Mouse (Mus musculus): Measurements from ENCODE around the gene Tmem167b. TPM values are rescaled to one million over a fixed set of nuclear protein-coding genes. Genes with fewer than 3 reads are reported as not detected.
A peak's percentile ranks its signal among the peaks of the same experiment; 100 is the strongest.

The Tmem167b gene
- polyA plus RNA-seq, 1 experiment from 2014 or later: 55.8 TPM

DNA sequence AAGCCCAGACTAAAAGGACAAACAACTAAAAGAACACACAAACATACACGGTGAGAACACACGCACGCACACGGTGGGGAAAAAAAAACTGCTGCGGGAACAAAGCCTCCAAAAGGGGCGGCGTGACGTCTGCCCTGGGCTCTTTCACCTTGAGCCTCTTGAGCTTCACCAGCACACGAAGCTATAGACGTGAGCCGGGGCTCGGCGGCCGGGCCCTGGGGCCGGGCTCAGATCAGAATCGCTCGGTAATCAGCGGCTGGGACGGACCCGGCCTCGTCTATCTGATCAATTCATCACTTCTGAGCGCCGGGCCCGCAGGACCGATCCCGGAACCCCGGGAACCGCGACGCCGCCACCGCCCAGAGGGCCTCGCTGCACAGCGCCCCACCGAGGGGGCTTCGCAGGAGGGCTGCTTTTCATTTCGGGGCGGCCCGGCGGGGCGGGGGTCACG, 8.1 kb downstream of the Tmem167b start:
- peak overlapping the region; percentile 95 for H3K27ac ChIP-seq (ENCODE audit: low read length)
- WGBS: under 1% methylated on average over 42 of the region's 42 CpGs
- H3K9ac ChIP-seq (ENCODE audit: low read depth, low read length): peak overlapping the region; percentile 99
- H3K36me3 ChIP-seq (ENCODE audit: control insufficient read depth, insufficient read depth, low read length): peaks cover 23% of the 10 kb centered on the region
- no peaks in the 10 kb centered on the region for H3K27me3 ChIP-seq (ENCODE audit: control insufficient read depth, insufficient read depth, low read depth, low read length)
- H3K4me2 ChIP-seq (ENCODE audit: low read length): peak overlapping the region; percentile 69
- H3K4me3 ChIP-seq (ENCODE audit: low read depth, low read length): peak overlapping the region; percentile 89
- peaks cover 4% of the 10 kb centered on the region; the same call in 1 of the 2 replicates for H3K4me1 ChIP-seq (ENCODE audit: control insufficient read depth, insufficient read depth, low read length)
- no peaks in the 10 kb centered on the region for H3K9me3 ChIP-seq (replicated peaks; ENCODE audit: control insufficient read depth, low read length, poor library complexity, severe bottlenecking)
- peak; percentile 77 for ATAC-seq

DNA sequence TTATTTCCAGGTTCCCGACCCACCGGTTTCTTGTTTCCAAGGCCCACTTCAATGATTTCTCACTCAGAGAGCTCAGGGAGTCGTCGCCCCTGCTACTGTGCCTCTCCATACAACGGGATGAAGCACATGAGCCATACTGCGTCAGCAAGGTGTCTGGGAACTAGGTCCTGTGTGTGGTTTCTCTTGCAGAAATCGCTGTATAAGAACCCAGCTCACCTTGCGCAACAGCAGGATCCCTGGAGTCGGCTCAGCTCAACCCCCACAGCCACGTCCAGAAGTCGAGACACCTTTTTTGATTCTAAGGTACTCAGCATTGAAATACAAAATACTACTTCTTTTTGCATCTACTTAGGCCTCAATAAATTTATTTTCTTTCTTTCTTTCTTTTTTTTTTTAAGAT, 20.0 kb downstream of the Tmem167b start:
- no peak overlapping the region for H3K27ac ChIP-seq (ENCODE audit: low read length)
- no peak overlapping the region for H3K4me3 ChIP-seq (ENCODE audit: low read depth, low read length)
- no peaks in the 10 kb centered on the region for H3K27me3 ChIP-seq (ENCODE audit: control insufficient read depth, insufficient read depth, low read depth, low read length)
- no peak for ATAC-seq
- peaks cover 3% of the 10 kb centered on the region; the same call in 1 of the 2 replicates for H3K4me1 ChIP-seq (ENCODE audit: control insufficient read depth, insufficient read depth, low read length)
- no peaks in the 10 kb centered on the region for H3K9me3 ChIP-seq (replicated peaks; ENCODE audit: control insufficient read depth, low read length, poor library complexity, severe bottlenecking)
- WGBS: 84% methylated on average over 11 of the region's 11 CpGs
- H3K36me3 ChIP-seq (ENCODE audit: control insufficient read depth, insufficient read depth, low read length): no peaks in the 10 kb centered on the region
- no peak overlapping the region for H3K4me2 ChIP-seq (ENCODE audit: low read length)
- H3K9ac ChIP-seq (ENCODE audit: low read depth, low read length): no peak overlapping the region

DNA sequence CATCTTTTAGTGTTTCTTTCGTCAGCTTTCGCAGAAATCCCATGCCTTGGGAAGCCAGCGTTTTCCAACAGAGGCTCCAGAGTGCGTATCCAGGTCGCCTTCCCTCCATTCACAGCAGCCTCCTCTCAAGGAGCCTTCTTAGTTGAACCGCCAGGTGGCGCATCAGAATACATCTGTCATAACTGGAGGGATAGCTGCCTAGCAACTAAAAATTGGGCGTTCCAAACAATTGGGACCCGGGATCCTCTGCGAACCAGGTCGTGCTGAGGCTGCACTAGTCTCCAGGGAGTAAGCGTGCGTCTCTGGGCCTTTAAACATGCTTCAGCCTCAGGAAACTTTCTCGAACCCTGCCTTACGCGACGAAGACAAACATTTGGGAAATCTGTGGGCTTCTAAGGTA, 25.0 kb downstream of the Tmem167b start:
- H3K4me3 ChIP-seq (ENCODE audit: low read depth, low read length): peak overlapping the region; percentile 29
- peak; percentile 34 for ATAC-seq
- 5% methylated on average over 17 of the region's 17 CpGs for WGBS
- H3K36me3 ChIP-seq (ENCODE audit: control insufficient read depth, insufficient read depth, low read length): no peaks in the 10 kb centered on the region
- H3K27me3 ChIP-seq (ENCODE audit: control insufficient read depth, insufficient read depth, low read depth, low read length): no peaks in the 10 kb centered on the region
- peak overlapping the region; percentile 25; the same call in 1 of the 2 replicates for H3K9ac ChIP-seq (ENCODE audit: low read depth, low read length)
- peaks cover 6% of the 10 kb centered on the region for H3K4me1 ChIP-seq (ENCODE audit: control insufficient read depth, insufficient read depth, low read length)
- H3K27ac ChIP-seq (ENCODE audit: low read length): peak overlapping the region; percentile 51
- H3K4me2 ChIP-seq (ENCODE audit: low read length): peak overlapping the region; percentile 51
- no peaks in the 10 kb centered on the region for H3K9me3 ChIP-seq (replicated peaks; ENCODE audit: control insufficient read depth, low read length, poor library complexity, severe bottlenecking)

DNA sequence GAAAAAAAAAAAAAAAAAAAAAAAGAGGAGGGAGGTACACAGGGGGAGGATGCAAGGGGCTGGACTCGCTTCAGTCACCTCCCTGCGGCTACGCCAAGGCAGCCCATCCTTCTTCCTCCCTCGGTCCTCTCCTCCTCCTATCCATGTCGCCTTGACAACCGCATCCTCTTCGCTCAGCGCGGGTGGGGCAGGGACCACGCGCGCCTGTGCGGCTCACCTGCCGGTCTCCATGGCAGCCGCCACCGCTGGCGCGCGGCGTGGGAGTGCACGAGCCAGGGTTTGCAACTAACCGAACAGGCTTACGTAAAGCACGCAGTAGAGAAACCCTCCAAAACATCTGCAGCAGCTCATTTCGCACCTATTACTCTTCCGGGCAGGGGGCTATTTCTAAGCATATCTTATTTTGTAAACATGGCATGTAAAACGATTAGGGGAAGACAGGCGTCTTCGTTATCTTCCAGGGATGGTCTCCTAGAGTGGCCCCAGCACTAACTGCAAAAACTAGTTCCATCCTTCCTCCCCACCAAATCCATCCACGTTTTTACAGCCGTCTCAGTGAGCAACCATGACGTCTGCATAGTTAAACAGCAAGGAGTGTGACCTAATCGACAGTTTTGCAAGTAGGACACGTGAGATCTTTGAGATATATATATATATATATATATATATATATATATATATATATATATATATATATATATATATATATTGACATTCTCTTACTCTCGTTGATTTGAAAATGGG, 25.6 kb downstream of the Tmem167b start, which contains the start of gene 5330417C22Rik:
Gene 5330417C22Rik, minus strand, starts transcription at position 20 of the 744 bp plus-strand sequence.
- no peaks in the 10 kb centered on the region for H3K9me3 ChIP-seq (replicated peaks; ENCODE audit: control insufficient read depth, low read length, poor library complexity, severe bottlenecking)
- H3K36me3 ChIP-seq (ENCODE audit: control insufficient read depth, insufficient read depth, low read length): no peaks in the 10 kb centered on the region
- H3K4me1 ChIP-seq (ENCODE audit: control insufficient read depth, insufficient read depth, low read length): peaks cover 6% of the 10 kb centered on the region
- peak within 1 kb of the TSS; percentile 46 for H3K4me3 ChIP-seq (ENCODE audit: low read depth, low read length)
- H3K9ac ChIP-seq (ENCODE audit: low read depth, low read length): peak within 1 kb of the TSS; percentile 59
- peak; percentile 98 for ATAC-seq
- H3K27me3 ChIP-seq (ENCODE audit: control insufficient read depth, insufficient read depth, low read depth, low read length): no peaks in the 10 kb centered on the region
- H3K27ac ChIP-seq (ENCODE audit: low read length): peak within 1 kb of the TSS; percentile 81
- under 1% methylated on average over 35 of the region's 35 CpGs for WGBS
- H3K4me2 ChIP-seq (ENCODE audit: low read length): peak within 1 kb of the TSS; percentile 74

DNA sequence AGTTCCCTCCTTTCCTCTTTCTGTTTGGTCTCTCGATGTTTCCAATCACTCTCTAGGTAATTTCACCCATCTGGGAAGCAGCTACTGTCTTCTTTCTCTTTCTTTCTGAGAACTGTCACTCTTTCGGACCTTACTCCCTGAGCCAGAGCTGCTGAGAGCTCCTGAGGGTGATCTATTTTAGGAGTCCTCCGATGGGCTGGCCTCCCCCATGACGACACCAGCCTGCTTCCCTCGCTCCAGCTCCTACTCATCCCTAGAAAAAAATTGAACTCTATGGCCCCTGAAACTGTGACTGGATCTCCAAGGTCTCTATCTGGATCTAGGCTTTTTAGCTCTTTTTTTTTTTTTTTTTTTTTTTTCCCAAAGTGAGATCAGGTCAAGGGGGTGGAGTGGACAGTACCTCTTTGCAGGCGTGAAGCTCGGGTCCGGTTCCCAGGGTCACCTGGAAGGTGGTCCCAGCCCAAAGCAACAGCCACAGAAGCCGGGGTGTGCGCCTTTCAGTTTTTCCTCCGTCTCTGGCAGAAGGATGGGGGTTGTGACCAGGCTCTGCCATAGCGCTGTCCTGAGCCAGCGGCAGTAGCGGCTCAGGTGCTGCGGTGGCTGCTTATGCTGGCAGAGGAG, 26.3 kb downstream of the Tmem167b start:
- Histone ChIP-seq H3K9me3 (replicated peaks; ENCODE audit: control insufficient read depth, low read length, poor library complexity, severe bottlenecking) (no peaks in the 10 kb centered on the region), H3K4me2 (ENCODE audit: low read length) (peak overlapping the region; percentile 74), H3K4me1 (ENCODE audit: control insufficient read depth, insufficient read depth, low read length) (peaks cover 6% of the 10 kb centered on the region), H3K4me3 (ENCODE audit: low read depth, low read length) (peak overlapping the region; percentile 46), H3K27ac (ENCODE audit: low read length) (peak overlapping the region; percentile 81), H3K36me3 (ENCODE audit: control insufficient read depth, insufficient read depth, low read length) (no peaks in the 10 kb centered on the region), H3K9ac (ENCODE audit: low read depth, low read length) (peak overlapping the region; percentile 59), H3K27me3 (ENCODE audit: control insufficient read depth, insufficient read depth, low read depth, low read length) (no peaks in the 10 kb centered on the region)
- 3% methylated on average over 15 of the region's 15 CpGs for WGBS
- peak; percentile 3; the same call in 1 of the 2 replicates for ATAC-seq

DNA sequence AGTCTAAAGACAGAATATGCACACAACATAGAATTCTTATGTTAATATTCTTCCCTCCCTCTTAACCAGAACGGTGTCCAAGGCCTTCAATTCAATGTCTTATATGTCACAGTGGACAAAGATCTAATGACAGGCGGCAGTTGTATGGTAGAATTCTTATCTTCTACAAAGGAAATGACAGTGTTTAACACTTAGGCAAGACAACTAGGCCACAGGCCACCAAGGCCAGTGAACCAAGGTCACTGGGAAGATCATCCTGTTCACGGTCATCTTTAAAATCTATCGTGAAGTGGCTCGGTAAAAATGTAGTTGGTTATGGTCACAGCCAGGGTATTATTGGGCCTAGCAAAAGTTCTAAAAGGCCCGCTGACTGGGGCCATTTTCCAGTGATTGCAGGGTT, 28.3 kb downstream of the Tmem167b start, which contains the start of gene 1700013F07Rik:
Gene 1700013F07Rik, plus strand, starts transcription at position 200 of the 400 bp plus-strand sequence.
- H3K36me3 ChIP-seq (ENCODE audit: control insufficient read depth, insufficient read depth, low read length): no peaks in the 10 kb centered on the region
- no peaks in the 10 kb centered on the region for H3K27me3 ChIP-seq (ENCODE audit: control insufficient read depth, insufficient read depth, low read depth, low read length)
- 90% methylated on average over 6 of the region's 6 CpGs for WGBS
- no peak within 1 kb of the TSS for H3K9ac ChIP-seq (ENCODE audit: low read depth, low read length)
- no peak within 1 kb of the TSS for H3K27ac ChIP-seq (ENCODE audit: low read length)
- H3K4me3 ChIP-seq (ENCODE audit: low read depth, low read length): no peak within 1 kb of the TSS
- H3K9me3 ChIP-seq (replicated peaks; ENCODE audit: control insufficient read depth, low read length, poor library complexity, severe bottlenecking): no peaks in the 10 kb centered on the region
- no peak for ATAC-seq
- peaks cover 6% of the 10 kb centered on the region for H3K4me1 ChIP-seq (ENCODE audit: control insufficient read depth, insufficient read depth, low read length)
- no peak within 1 kb of the TSS for H3K4me2 ChIP-seq (ENCODE audit: low read length)

DNA sequence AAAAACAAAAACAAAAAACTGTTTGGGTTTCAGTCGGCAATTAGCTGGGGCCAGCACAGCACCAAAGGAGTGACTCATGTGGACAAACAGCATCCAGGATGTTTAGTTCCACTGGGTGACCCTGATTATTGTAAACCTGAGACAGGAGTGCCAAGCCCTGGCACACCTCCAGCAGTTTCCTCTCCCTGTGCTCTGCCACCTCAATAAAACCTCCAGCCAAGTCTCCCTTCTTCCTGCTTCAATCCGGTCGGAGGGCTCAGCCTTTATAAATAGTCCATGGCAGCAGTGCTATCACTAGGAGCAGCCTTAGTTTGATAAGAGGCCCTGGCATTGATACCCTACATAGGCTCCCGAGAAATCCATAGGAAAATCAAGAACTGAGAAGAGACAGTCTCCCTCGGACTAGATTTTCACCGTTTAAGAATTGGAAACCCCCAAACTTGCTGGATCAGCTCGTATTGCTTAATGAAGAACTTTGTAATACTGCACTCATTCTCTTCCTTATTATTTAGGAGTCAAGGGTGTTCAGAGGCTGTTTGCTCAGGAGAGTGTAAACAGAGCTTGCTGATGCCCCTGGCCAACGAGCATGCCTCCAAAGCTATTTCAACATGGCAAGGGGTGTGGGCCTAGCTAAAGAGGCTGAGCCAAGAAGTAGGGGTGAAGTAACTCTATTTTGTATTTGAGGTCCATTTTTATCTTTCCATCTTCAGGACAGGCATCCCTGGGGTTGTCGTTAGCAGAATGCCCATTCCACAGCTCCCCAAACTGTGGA, 29.0 kb downstream of the Tmem167b start:
- Histone ChIP-seq H3K4me1 (ENCODE audit: control insufficient read depth, insufficient read depth, low read length) (peaks cover 6% of the 10 kb centered on the region), H3K36me3 (ENCODE audit: control insufficient read depth, insufficient read depth, low read length) (no peaks in the 10 kb centered on the region), H3K4me2 (ENCODE audit: low read length) (no peak overlapping the region), H3K9me3 (replicated peaks; ENCODE audit: control insufficient read depth, low read length, poor library complexity, severe bottlenecking) (no peaks in the 10 kb centered on the region), H3K4me3 (ENCODE audit: low read depth, low read length) (no peak overlapping the region), H3K27ac (ENCODE audit: low read length) (no peak overlapping the region), H3K9ac (ENCODE audit: low read depth, low read length) (no peak overlapping the region), H3K27me3 (ENCODE audit: control insufficient read depth, insufficient read depth, low read depth, low read length) (no peaks in the 10 kb centered on the region)
- no peak for ATAC-seq
- WGBS: 78% methylated on average over 9 of the region's 9 CpGs

DNA sequence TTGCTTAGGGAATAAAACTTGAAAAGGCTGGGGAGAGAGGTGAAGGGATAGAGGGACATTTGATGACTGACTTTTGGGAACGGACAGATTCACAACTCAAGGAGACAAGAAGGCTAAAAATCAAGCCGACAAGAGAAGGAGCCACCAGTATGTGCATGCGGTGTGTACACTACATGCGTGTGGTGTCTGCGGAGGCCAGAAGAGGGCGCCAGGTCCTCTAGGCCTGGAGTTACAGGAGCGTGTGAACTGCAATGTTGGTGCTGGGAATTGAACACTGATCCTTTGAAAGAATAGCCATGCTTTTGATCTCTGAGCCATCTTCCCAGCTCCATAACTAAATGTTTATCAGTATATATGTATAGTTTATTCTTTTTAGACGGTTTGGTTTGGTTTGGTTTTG, 33.8 kb downstream of the Tmem167b start:
- 96% methylated on average over 8 of the region's 8 CpGs for WGBS
- Histone ChIP-seq H3K9me3 (replicated peaks; ENCODE audit: control insufficient read depth, low read length, poor library complexity, severe bottlenecking) (no peaks in the 10 kb centered on the region), H3K4me3 (ENCODE audit: low read depth, low read length) (no peak overlapping the region), H3K27ac (ENCODE audit: low read length) (no peak overlapping the region), H3K4me2 (ENCODE audit: low read length) (no peak overlapping the region), H3K4me1 (ENCODE audit: control insufficient read depth, insufficient read depth, low read length) (no peaks in the 10 kb centered on the region), H3K9ac (ENCODE audit: low read depth, low read length) (no peak overlapping the region), H3K36me3 (ENCODE audit: control insufficient read depth, insufficient read depth, low read length) (no peaks in the 10 kb centered on the region), H3K27me3 (ENCODE audit: control insufficient read depth, insufficient read depth, low read depth, low read length) (no peaks in the 10 kb centered on the region)
- no peak for ATAC-seq
